Mouse (Mus musculus): ENCODE measurements at regions not wholly inside any gene's neighbourhood (a gene's known extent, or its start where the extent isn't known, plus 50 kb on each side); places are given as distances from the start of the nearest gene placed in this dataset.

- TF ChIP-seq CTCF (IDR thresholded peaks at IDR 0.05; ENCODE audit: borderline replicate concordance, control insufficient read depth, extremely low read depth, insufficient read depth, low read length, poor library complexity) (no peak), POLR2A (IDR thresholded peaks at IDR 0.05; ENCODE audit: control insufficient read depth, extremely low read depth, insufficient read depth, low read length, poor library complexity) (no peak)
Observed at GRCm38 (mm10) chr12:39830530-39830929, 207.3 kb downstream of the Arl4a start.

All from thymus, adult 2 months (tissue).